Mouse (Mus musculus): ENCODE measurements around the gene Rps18. TPM values are rescaled to one million over a fixed set of nuclear protein-coding genes. Genes with fewer than 3 reads are reported as not detected.
"Not testable (repeated sequence)": the region's sequence is repeated elsewhere in the genome, so short reads cannot be mapped to it uniquely, and the experiment has no call there.

Gene Rps18
- polyA plus RNA-seq, 1 experiment from 2014 or later: 2,078 TPM

DNA sequence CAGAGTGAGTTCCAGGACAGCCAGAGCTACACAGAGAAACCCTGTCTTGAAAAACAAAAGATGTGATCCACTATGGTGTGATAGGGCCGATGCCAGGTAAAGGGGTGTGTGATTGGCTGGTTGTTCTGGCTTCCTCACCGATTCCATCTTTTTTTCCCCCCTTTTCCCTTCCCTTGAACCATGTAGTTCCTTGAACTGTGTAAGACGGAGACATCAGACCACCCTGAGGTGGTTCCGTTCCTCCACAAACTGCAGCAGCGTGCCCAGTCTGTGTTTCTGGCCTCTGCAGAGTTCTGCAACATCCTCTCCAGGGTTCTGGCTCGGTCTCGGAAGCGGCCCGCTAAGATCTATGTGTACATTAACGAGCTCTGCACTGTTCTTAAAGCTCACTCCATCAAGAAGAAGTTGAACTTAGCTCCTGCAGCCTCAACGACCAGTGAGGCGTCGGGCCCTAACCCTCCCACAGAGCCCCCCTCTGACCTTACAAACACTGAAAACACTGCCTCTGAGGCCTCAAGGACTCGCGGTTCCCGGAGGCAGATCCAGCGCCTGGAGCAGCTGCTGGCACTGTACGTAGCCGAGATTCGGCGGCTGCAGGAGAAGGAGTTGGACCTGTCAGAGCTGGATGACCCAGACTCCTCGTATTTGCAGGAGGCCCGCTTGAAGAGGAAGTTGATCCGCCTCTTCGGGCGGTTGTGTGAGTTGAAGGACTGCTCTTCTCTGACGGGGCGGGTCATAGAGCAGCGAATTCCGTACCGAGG lies 44.6 kb downstream of the Rps18 start:
- H3K27me3 ChIP-seq (replicated peaks; ENCODE audit: control insufficient read depth, insufficient read depth, low read length): no peaks in the 10 kb centered on the region
- H3K4me1 ChIP-seq (ENCODE audit: control insufficient read depth, insufficient read depth, low read length): peaks cover 17% of the 10 kb centered on the region
- DNase-seq (ENCODE audit: low spot score) (no peak), ATAC-seq (ENCODE audit: low read depth) (no peak)
- WGBS: 91% methylated on average over 31 of the region's 31 CpGs
- H3K9ac ChIP-seq (ENCODE audit: low read depth, low read length): no peak overlapping the region
- no peaks in the 10 kb centered on the region for H3K9me3 ChIP-seq (ENCODE audit: control insufficient read depth, low read length)
- H3K36me3 ChIP-seq (ENCODE audit: control insufficient read depth, insufficient read depth, low read length): peaks cover 42% of the 10 kb centered on the region
- H3K4me3 ChIP-seq (ENCODE audit: low read depth, low read length): no peak overlapping the region
- no peak overlapping the region for H3K4me2 ChIP-seq (ENCODE audit: low read depth, low read length)
- H3K27ac ChIP-seq (replicated peaks; ENCODE audit: low read depth, low read length): no peak overlapping the region

DNA sequence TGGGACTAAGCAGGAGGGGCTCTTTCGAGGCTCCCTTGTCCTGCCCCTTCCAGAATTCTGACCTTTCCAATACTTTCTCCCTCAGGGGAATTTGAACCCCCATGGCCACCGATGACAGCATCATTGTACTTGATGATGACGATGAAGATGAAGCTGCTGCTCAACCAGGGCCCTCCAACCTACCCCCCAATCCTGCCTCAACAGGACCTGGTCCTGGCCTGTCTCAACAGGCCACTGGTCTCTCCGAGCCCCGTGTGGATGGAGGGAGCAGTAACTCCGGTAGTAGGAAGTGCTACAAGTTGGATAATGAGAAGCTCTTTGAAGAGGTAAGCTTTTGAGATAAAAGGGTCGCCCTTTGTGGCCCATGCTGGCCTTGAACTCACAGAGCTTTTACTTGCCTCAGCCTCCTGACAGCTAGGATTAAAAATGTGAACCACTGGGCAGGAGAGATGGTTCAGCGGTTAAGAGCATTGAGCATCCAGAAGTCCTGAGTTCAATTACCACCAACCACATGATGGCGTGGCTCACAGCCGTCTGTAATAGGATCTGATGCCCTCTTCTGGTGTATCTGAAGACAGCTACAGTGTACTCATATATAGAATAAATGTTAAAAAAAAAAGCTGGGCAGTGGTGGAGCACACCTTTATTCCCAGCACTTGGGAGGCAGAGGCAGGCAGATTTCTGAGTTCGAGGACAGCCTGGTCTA lies 45.3 kb downstream of the Rps18 start:
- Histone ChIP-seq H3K9ac (ENCODE audit: low read depth, low read length) (peak overlapping the region; percentile 93), H3K4me2 (ENCODE audit: low read depth, low read length) (peak overlapping the region; percentile 97), H3K4me1 (ENCODE audit: control insufficient read depth, insufficient read depth, low read length) (peaks cover 17% of the 10 kb centered on the region), H3K27ac (replicated peaks; ENCODE audit: low read depth, low read length) (peak overlapping the region; percentile 92), H3K9me3 (ENCODE audit: control insufficient read depth, low read length) (no peaks in the 10 kb centered on the region), H3K27me3 (replicated peaks; ENCODE audit: control insufficient read depth, insufficient read depth, low read length) (no peaks in the 10 kb centered on the region), H3K36me3 (ENCODE audit: control insufficient read depth, insufficient read depth, low read length) (peaks cover 42% of the 10 kb centered on the region), H3K4me3 (ENCODE audit: low read depth, low read length) (peak overlapping the region; percentile 95)
- DNase-seq (ENCODE audit: low spot score) (no peak), ATAC-seq (ENCODE audit: low read depth) (no peak)
- WGBS: 42% methylated on average over 11 of the region's 11 CpGs

- H3K27me3 ChIP-seq (replicated peaks; ENCODE audit: control insufficient read depth, insufficient read depth, low read length): no peaks in the 10 kb centered on the region
- peak; percentile 0; the same call in 1 of the 2 replicates for ATAC-seq (ENCODE audit: low read depth)
Observed at GRCm38 (mm10) chr17:33909869-33910250, 45.9 kb downstream of the Rps18 start.

GRCm38 (mm10) chr17:33909077-33909868 lies 46.5 kb downstream of the Rps18 start, which contains the start of gene Daxx:
Gene Daxx (plus strand): TSS chr17:33909414.
- Histone ChIP-seq H3K4me1 (ENCODE audit: control insufficient read depth, insufficient read depth, low read length) (peaks cover 11% of the 10 kb centered on the region), H3K36me3 (ENCODE audit: control insufficient read depth, insufficient read depth, low read length) (peaks cover 33% of the 10 kb centered on the region), H3K4me3 (ENCODE audit: low read depth, low read length) (peak within 1 kb of the TSS; percentile 95), H3K27me3 (replicated peaks; ENCODE audit: control insufficient read depth, insufficient read depth, low read length) (no peaks in the 10 kb centered on the region), H3K27ac (replicated peaks; ENCODE audit: low read depth, low read length) (peak within 1 kb of the TSS; percentile 92), H3K9ac (ENCODE audit: low read depth, low read length) (peak within 1 kb of the TSS; percentile 93), H3K4me2 (ENCODE audit: low read depth, low read length) (peak within 1 kb of the TSS; percentile 97), H3K9me3 (ENCODE audit: control insufficient read depth, low read length) (no peaks in the 10 kb centered on the region)
- WGBS: under 1% methylated on average over 46 of the region's 68 CpGs
- DNase-seq (ENCODE audit: low spot score): peak; percentile 99
- peak; percentile 97 for ATAC-seq (ENCODE audit: low read depth)

More at GRCm38 (mm10) chr17:33909869-33910250, 45.9 kb downstream of the Rps18 start:
- WGBS: under 1% methylated on average over 14 of the region's 14 CpGs
- H3K4me1 ChIP-seq (ENCODE audit: control insufficient read depth, insufficient read depth, low read length): peaks cover 13% of the 10 kb centered on the region
- H3K36me3 ChIP-seq (ENCODE audit: control insufficient read depth, insufficient read depth, low read length): peaks cover 39% of the 10 kb centered on the region
- H3K4me3 ChIP-seq (ENCODE audit: low read depth, low read length): peak overlapping the region; percentile 95
- no peaks in the 10 kb centered on the region for H3K9me3 ChIP-seq (ENCODE audit: control insufficient read depth, low read length)
- peak overlapping the region; percentile 97 for H3K4me2 ChIP-seq (ENCODE audit: low read depth, low read length)
- peak overlapping the region; percentile 92 for H3K27ac ChIP-seq (replicated peaks; ENCODE audit: low read depth, low read length)
- DNase-seq (ENCODE audit: low spot score): peak; percentile 60
- peak overlapping the region; percentile 93 for H3K9ac ChIP-seq (ENCODE audit: low read depth, low read length)

- DNase-seq (ENCODE audit: low spot score): peak; percentile 51
- peak overlapping the region; percentile 97 for H3K4me2 ChIP-seq (ENCODE audit: low read depth, low read length)
- WGBS: under 1% methylated on average over 43 of the region's 44 CpGs
- peak; percentile 48 for ATAC-seq (ENCODE audit: low read depth)
- peaks cover 25% of the 10 kb centered on the region for H3K36me3 ChIP-seq (ENCODE audit: control insufficient read depth, insufficient read depth, low read length)
- H3K4me3 ChIP-seq (ENCODE audit: low read depth, low read length): peak overlapping the region; percentile 95
- peak overlapping the region; percentile 93 for H3K9ac ChIP-seq (ENCODE audit: low read depth, low read length)
- peak overlapping the region; percentile 82 for H3K27ac ChIP-seq (replicated peaks; ENCODE audit: low read depth, low read length)
- H3K9me3 ChIP-seq (ENCODE audit: control insufficient read depth, low read length): no peaks in the 10 kb centered on the region
- no peaks in the 10 kb centered on the region for H3K27me3 ChIP-seq (replicated peaks; ENCODE audit: control insufficient read depth, insufficient read depth, low read length)
- H3K4me1 ChIP-seq (ENCODE audit: control insufficient read depth, insufficient read depth, low read length): peaks cover 11% of the 10 kb centered on the region
Observed at GRCm38 (mm10) chr17:33908331-33909076, 47.3 kb downstream of the Rps18 start.

DNA sequence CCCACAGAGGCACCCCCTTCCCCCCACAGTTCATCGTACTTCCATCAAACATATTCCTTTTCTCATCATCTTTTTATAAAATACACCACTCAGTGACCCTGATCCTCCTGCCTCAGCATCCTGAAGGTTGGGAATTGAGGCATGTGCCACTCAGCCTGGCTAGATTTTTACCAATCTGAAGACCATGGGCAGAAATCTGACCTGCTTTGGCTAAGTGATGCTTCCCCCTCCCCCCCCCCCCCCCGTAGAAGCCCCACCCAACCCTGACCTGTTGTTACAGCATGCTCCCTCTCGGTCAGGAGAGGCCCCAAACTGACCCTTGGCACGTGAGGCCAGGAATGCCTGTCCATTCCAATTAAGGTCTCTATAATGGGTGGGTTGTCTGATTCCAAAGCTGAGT lies 51.0 kb downstream of the Rps18 start, which contains the start of gene Platr17:
Gene Platr17, plus strand, starts transcription at position 301 of the 400 bp plus-strand sequence.
- H3K36me3 ChIP-seq (ENCODE audit: control insufficient read depth, insufficient read depth, low read length); DNase-seq (ENCODE audit: low spot score); H3K9ac ChIP-seq (ENCODE audit: low read depth, low read length); H3K9me3 ChIP-seq (ENCODE audit: control insufficient read depth, low read length); H3K4me2 ChIP-seq (ENCODE audit: low read depth, low read length); H3K4me1 ChIP-seq (ENCODE audit: control insufficient read depth, insufficient read depth, low read length); ATAC-seq (ENCODE audit: low read depth); H3K4me3 ChIP-seq (ENCODE audit: low read depth, low read length); H3K27ac ChIP-seq (replicated peaks; ENCODE audit: low read depth, low read length); H3K27me3 ChIP-seq (replicated peaks; ENCODE audit: control insufficient read depth, insufficient read depth, low read length): not testable (repeated sequence)
- WGBS: 20% methylated on average over 3 of the region's 4 CpGs

DNA sequence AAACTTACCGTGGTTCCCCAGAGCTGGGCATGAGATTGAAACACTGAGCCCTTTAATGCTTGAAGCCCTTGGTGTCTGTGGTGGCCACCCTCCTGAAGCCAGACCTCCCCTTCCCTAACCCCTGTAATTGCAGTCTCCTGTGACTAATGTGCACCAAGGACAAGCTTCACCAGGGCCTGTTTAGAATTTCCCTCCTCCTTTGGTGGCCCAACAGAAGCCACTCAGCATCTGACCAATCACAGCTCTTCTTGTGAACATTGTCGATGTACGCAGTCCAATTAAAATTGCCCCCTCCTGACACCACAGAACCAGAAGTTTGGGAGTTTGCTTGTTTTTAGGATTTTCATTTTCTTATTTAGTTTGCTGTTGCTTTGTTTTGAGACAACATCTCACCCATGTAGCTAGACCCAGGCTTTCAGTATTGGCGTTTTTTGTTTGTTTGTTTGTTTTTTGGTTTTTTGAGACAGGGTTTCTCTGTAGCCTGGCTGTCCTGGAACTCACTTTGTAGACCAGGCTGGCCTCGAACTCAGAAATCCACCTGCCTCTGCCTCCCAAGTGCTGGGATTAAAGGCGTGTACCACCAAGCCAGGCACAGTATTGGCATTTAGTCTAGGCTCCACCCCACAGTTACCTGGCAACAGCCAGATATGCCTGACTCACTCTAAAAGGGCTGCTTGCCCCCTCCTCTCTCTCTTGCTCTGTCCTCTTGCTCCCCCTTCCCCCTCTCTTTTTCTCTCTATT lies 51.7 kb downstream of the Rps18 start:
- H3K9me3 ChIP-seq (ENCODE audit: control insufficient read depth, low read length); DNase-seq (ENCODE audit: low spot score); ATAC-seq (ENCODE audit: low read depth); H3K36me3 ChIP-seq (ENCODE audit: control insufficient read depth, insufficient read depth, low read length); H3K4me1 ChIP-seq (ENCODE audit: control insufficient read depth, insufficient read depth, low read length); H3K4me2 ChIP-seq (ENCODE audit: low read depth, low read length); H3K27me3 ChIP-seq (replicated peaks; ENCODE audit: control insufficient read depth, insufficient read depth, low read length); H3K27ac ChIP-seq (replicated peaks; ENCODE audit: low read depth, low read length); H3K9ac ChIP-seq (ENCODE audit: low read depth, low read length); H3K4me3 ChIP-seq (ENCODE audit: low read depth, low read length): not testable (repeated sequence)
- WGBS: 71% methylated on average over 6 of the region's 6 CpGs
